Mouse (Mus musculus): ENCODE data around the gene Fam84b.
"Not testable (repeated sequence)": the region's sequence is repeated elsewhere in the genome, so short reads cannot be mapped to it uniquely, and the experiment has no call there.

DNA sequence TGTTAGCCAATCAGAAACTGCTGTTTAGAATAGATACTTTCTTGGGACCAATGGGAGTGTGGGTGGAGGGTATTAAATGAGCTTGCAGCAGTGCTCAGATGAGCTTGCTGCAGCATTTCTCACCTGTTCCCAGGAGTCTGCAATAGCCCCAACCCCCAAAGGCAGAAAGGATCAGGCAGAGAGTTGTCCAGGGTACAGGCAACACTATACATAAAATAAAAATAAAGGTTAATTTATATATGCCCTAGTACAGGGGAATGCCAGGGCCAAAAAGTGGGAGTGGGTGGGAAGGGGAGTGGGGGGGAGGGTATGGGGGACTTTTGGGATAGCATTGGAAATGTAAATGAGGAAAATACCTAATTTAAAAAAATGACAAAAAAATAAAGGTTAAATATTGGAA is 12.3 kb downstream of the Fam84b start:
- TF ChIP-seq CTCF, EP300 (IDR thresholded peaks at IDR 0.05): not testable (repeated sequence)

Data from lung, postnatal 0 days (tissue).